Mouse (Mus musculus) forebrain, embryonic 11.5 days (tissue): ENCODE results near the gene Ehmt2. TPM values are rescaled to one million over a fixed set of nuclear protein-coding genes. Genes with fewer than 3 reads are reported as not detected.

Experiments used
- ATAC-seq: fragments of 200-750 bp; cut with Nextera tagmentation; replicated peaks from 2 replicates; pipeline ENCODE4 v1.8.0; 2017; ENCODE audit warnings: moderate TSS enrichment; ENCODE audit not compliant: low FRiP score
- DNase-seq: peaks from one replicate; pipeline ENCODE4 v3.0.0-alpha.2; 2017; ENCODE audit warnings: low spot score
- H3K27ac ChIP-seq: fragments of 300-500 bp; sonication (generic); 2 replicates; pipeline ENCODE4 v1.5.1; 2014; ENCODE audit warnings: low read depth, low read length
- H3K27me3 ChIP-seq: fragments of 300-500 bp; sonication (generic); 2 replicates; pipeline ENCODE4 v1.6.1; 2014; ENCODE audit warnings: mild to moderate bottlenecking, low read length, mixed read lengths; ENCODE audit not compliant: control insufficient read depth, insufficient read depth
- H3K36me3 ChIP-seq: fragments of 300-500 bp; sonication (generic); 2 replicates; pipeline ENCODE4 v1.6.1; 2014; ENCODE audit warnings: mild to moderate bottlenecking, low read length, moderate library complexity, mixed read lengths; ENCODE audit not compliant: control insufficient read depth, insufficient read depth
- H3K4me1 ChIP-seq: fragments of 300-500 bp; sonication (generic); replicated peaks from 2 replicates; pipeline ENCODE4 v1.6.1; 2014; ENCODE audit warnings: low read length, mixed read lengths; ENCODE audit not compliant: control insufficient read depth, insufficient read depth
- H3K4me2 ChIP-seq: fragments of 300-500 bp; sonication (generic); 2 replicates; pipeline ENCODE4 v1.6.1; 2014; ENCODE audit warnings: low read depth, mild to moderate bottlenecking, low read length, moderate library complexity, mixed read lengths; ENCODE audit not compliant: severe bottlenecking
- H3K4me3 ChIP-seq: fragments of 300-500 bp; sonication (generic); 2 replicates; pipeline ENCODE4 v1.5.1; 2014; ENCODE audit warnings: low read depth, low read length
- H3K9ac ChIP-seq: fragments of 300-500 bp; sonication (generic); 2 replicates; pipeline ENCODE4 v1.6.1; 2014; ENCODE audit warnings: low read length
- H3K9me3 ChIP-seq: fragments of 300-500 bp; sonication (generic); 2 replicates; pipeline ENCODE4 v1.6.1; 2016; ENCODE audit warnings: low read length, mixed read lengths; ENCODE audit not compliant: control insufficient read depth
- WGBS: fragments of 180-500 bp; shearing (Covaris S2); extraction: QIAGEN DNeasy Blood & Tissue Kit; methylation state at CpG from one replicate; pipeline ENCODE4 v1.1.7; 2014; 5-methylcytosine and 5-hydroxymethylcytosine counted together
- polyA plus RNA-seq: library from polyadenylated mRNA; unstranded; fragments of >200 nt; fragmentation: Nextera tagmentation; extraction: Ambion mirVana; gene quantifications from 2 replicates; pipeline ENCODE4 v1.2.1, GENCODE M21; 2014

The Ehmt2 gene
- polyA plus RNA-seq, 1 experiment from 2014 or later: 96.8 TPM

- Histone ChIP-seq H3K27me3 (no peaks in the 10 kb centered on the region), H3K36me3 (no peaks in the 10 kb centered on the region), H3K4me1 (no peaks in the 10 kb centered on the region), H3K9me3 (no peaks in the 10 kb centered on the region), H3K4me2 (no peak overlapping the region), H3K4me3 (no peak overlapping the region), H3K27ac (no peak overlapping the region), H3K9ac (no peak overlapping the region)
- WGBS: 85% methylated on average over 6 of the region's 6 CpGs
- ATAC-seq (no peak), DNase-seq (no peak)
These were observed 13.6 kb upstream of the Ehmt2 start for GRCm38 (mm10) chr17:34884704-34885103.

- Histone ChIP-seq H3K9me3 (no peaks in the 10 kb centered on the region), H3K9ac (no peak overlapping the region), H3K27ac (no peak overlapping the region), H3K27me3 (no peaks in the 10 kb centered on the region), H3K4me2 (no peak overlapping the region), H3K36me3 (no peaks in the 10 kb centered on the region), H3K4me3 (no peak overlapping the region), H3K4me1 (no peaks in the 10 kb centered on the region)
- ATAC-seq (no peak), DNase-seq (no peak)
- 75% methylated on average over 3 of the region's 3 CpGs for WGBS
These were observed 12.7 kb upstream of the Ehmt2 start for GRCm38 (mm10) chr17:34885615-34886014.

GRCm38 (mm10) chr17:34887942-34888341 lies 10.3 kb upstream of the Ehmt2 start:
- ATAC-seq: no peak

GRCm38 (mm10) chr17:34890074-34890743 lies 8.1 kb upstream of the Ehmt2 start:
- ATAC-seq: no peak
- H3K4me3 ChIP-seq: no peak overlapping the region
- WGBS: 87% methylated on average over 12 of the region's 12 CpGs

More at GRCm38 (mm10) chr17:34887942-34888341, 10.3 kb upstream of the Ehmt2 start:
- no peaks in the 10 kb centered on the region for H3K9me3 ChIP-seq
- no peaks in the 10 kb centered on the region for H3K27me3 ChIP-seq
- H3K4me3 ChIP-seq: no peak overlapping the region
- DNase-seq: no peak
- H3K27ac ChIP-seq: no peak overlapping the region
- H3K4me2 ChIP-seq: no peak overlapping the region
- no peaks in the 10 kb centered on the region for H3K36me3 ChIP-seq
- 87% methylated on average over 5 of the region's 5 CpGs for WGBS
- H3K9ac ChIP-seq: no peak overlapping the region
- no peaks in the 10 kb centered on the region for H3K4me1 ChIP-seq

DNA sequence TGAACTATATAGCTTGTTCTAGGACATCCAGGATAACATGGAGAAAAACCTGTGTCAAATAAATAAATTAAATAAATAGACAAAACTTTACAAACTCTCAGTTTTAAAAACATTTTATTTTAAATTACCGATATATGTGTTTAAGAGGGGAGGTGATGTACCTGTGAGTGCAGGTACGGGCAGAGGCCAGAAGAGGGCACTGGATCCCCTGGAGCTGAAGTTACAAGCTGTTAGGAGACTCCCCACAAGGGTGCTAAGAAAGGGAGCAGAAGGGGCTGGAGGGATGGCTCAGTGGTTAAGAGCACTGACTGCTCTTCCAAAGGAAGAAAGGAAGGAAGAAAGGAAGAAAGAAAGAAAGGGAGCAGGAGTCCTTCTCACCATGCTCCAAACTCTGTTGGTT lies 6.9 kb upstream of the Ehmt2 start:
- Histone ChIP-seq H3K9me3 (no peaks in the 10 kb centered on the region), H3K27ac (no peak overlapping the region), H3K4me3 (no peak overlapping the region), H3K4me1 (peaks cover 11% of the 10 kb centered on the region), H3K9ac (no peak overlapping the region), H3K27me3 (no peaks in the 10 kb centered on the region), H3K36me3 (peaks cover 4% of the 10 kb centered on the region; the same call in 1 of the 2 replicates), H3K4me2 (no peak overlapping the region)
- ATAC-seq (no peak), DNase-seq (no peak)
- WGBS: 92% methylated on average over 2 of the region's 2 CpGs

More at GRCm38 (mm10) chr17:34890074-34890743, 8.1 kb upstream of the Ehmt2 start:
- Histone ChIP-seq H3K27me3 (no peaks in the 10 kb centered on the region), H3K36me3 (no peaks in the 10 kb centered on the region), H3K9ac (no peak overlapping the region), H3K9me3 (no peaks in the 10 kb centered on the region), H3K27ac (no peak overlapping the region), H3K4me1 (peaks cover 6% of the 10 kb centered on the region; the same call in 1 of the 2 replicates), H3K4me2 (no peak overlapping the region)
- no peak for DNase-seq

GRCm38 (mm10) chr17:34893072-34893824 lies 5.0 kb upstream of the Ehmt2 start:
- Histone ChIP-seq H3K4me2 (peak overlapping the region; percentile 86; the same call in 1 of the 2 replicates), H3K27ac (peak overlapping the region; percentile 68), H3K36me3 (peaks cover 4% of the 10 kb centered on the region; the same call in 1 of the 2 replicates), H3K4me3 (peak overlapping the region; percentile 91), H3K9me3 (no peaks in the 10 kb centered on the region), H3K27me3 (no peaks in the 10 kb centered on the region), H3K4me1 (peaks cover 11% of the 10 kb centered on the region), H3K9ac (peak overlapping the region; percentile 67)
- 72% methylated on average over 12 of the region's 12 CpGs for WGBS
- ATAC-seq (no peak), DNase-seq (no peak)

DNA sequence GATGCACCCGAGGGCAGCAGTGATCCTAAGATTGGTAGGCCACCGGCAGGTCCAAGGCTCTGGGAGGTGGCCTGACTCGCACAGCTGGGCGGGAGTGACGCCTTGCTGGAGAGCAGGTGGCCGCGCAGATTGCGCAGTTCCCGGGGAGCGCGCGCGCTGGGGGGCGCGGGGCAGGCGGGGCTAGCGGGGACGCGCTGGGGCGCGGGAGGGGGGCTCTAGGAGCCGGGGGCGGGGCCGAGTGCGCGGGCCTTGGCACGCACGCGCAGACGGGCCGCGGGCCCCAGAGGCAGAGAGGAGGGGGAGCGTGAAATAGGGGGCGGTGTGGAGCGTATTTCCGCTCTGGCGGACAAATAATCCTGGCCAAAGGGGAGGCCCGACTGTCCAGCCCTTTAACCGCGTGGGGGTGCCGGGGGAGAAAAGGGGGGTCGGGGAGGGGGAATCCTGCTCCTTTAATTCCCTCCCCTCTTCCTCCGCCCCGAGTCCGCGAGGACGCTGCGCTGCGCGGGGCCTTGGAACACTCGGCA lies 4.1 kb upstream of the Ehmt2 start:
- Histone ChIP-seq H3K27me3 (no peaks in the 10 kb centered on the region), H3K36me3 (peaks cover 4% of the 10 kb centered on the region; the same call in 1 of the 2 replicates), H3K9ac (peak overlapping the region; percentile 97), H3K4me1 (peaks cover 11% of the 10 kb centered on the region), H3K4me3 (peak overlapping the region; percentile 91), H3K4me2 (peak overlapping the region; percentile 86), H3K9me3 (no peaks in the 10 kb centered on the region), H3K27ac (peak overlapping the region; percentile 88)
- DNase-seq (peak; percentile 98), ATAC-seq (peak; percentile 87)
- 1% methylated on average over 49 of the region's 51 CpGs for WGBS

- DNase-seq (peak; percentile 71), ATAC-seq (peak; percentile 22)
- Histone ChIP-seq H3K4me3 (peak overlapping the region; percentile 91), H3K4me1 (peaks cover 12% of the 10 kb centered on the region), H3K27me3 (no peaks in the 10 kb centered on the region), H3K9me3 (no peaks in the 10 kb centered on the region), H3K36me3 (peaks cover 4% of the 10 kb centered on the region; the same call in 1 of the 2 replicates), H3K4me2 (peak overlapping the region; percentile 86), H3K27ac (peak overlapping the region; percentile 88), H3K9ac (peak overlapping the region; percentile 97)
- WGBS: 8% methylated on average over 50 of the region's 51 CpGs
These were observed 3.3 kb upstream of the Ehmt2 start for GRCm38 (mm10) chr17:34894801-34895530.
